Mouse (Mus musculus): Measurements from ENCODE around the gene Galnt18.

DNA sequence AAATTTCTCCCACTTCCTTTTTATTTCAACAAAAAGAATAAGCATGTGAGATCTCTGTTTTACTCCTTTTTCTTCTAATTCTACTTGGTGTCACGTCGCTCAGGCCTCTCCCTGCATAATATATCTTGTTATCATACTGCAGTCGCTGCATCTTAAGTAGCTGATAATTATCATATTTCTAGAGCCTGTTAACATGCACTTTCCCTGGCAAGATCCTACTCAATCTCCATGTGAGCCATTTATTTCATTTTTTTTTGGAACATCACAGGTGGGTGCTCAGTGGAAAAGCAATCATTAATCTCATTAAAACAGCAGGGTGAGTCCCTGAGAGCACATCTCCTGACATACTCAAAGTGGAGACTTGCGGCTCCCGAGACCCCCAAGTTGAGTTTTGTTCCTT, 143.3 kb downstream of the Galnt18 start:
- TF ChIP-seq CTCF (IDR thresholded peaks at IDR 0.05) (no peak), EP300 (IDR thresholded peaks at IDR 0.05) (no peak)
